Mouse (Mus musculus): ENCODE results near the gene Gm11032. TPM values are rescaled to one million over a fixed set of nuclear protein-coding genes. Genes with fewer than 3 reads are reported as not detected.
A peak's percentile ranks its signal among the peaks of the same experiment; 100 is the strongest.

Gm11032 gene
- total and polyA plus RNA-seq, 2 experiments from 2014 or later = not detected

GRCm38 (mm10) chr11:4604441-4604840, 15.4 kb upstream of the Gm11032 start:
- Histone ChIP-seq H3K9me3 (ENCODE audit: low read length) (no peaks in the 10 kb centered on the region), H3K4me3 (ENCODE audit: low read length) (no peak overlapping the region), H3K9ac (replicated peaks; ENCODE audit: low read length) (no peak overlapping the region), H3K27ac (no peak overlapping the region), H3K4me2 (ENCODE audit: low read depth, low read length) (no peak overlapping the region), H3K27me3 (ENCODE audit: insufficient read depth, low read length) (no peaks in the 10 kb centered on the region), H3K4me1 (ENCODE audit: insufficient read depth, low read length) (no peaks in the 10 kb centered on the region), H3K36me3 (ENCODE audit: insufficient read depth, low read length) (no peaks in the 10 kb centered on the region)
- WGBS = 62% methylated on average over 6 of the region's 6 CpGs
- ATAC-seq (no peak), DNase-seq (ENCODE audit: low spot score) (no peak)
- TF ChIP-seq CTCF (IDR thresholded peaks at IDR 0.05; ENCODE audit: low read depth) = no peak

- WGBS = 48% methylated on average over 7 of the region's 7 CpGs
- no peak overlapping the region for H3K9ac ChIP-seq (replicated peaks; ENCODE audit: low read length)
- no peak overlapping the region for H3K27ac ChIP-seq
- no peaks in the 10 kb centered on the region for H3K27me3 ChIP-seq (ENCODE audit: insufficient read depth, low read length)
- H3K9me3 ChIP-seq (ENCODE audit: low read length) = no peaks in the 10 kb centered on the region
- 0 out of 2 replicates have a peak, but pooled peaks have one; percentile 43 for ATAC-seq
- H3K4me3 ChIP-seq (ENCODE audit: low read length) = no peak overlapping the region
- DNase-seq (ENCODE audit: low spot score) = no peak
- no peak for TF ChIP-seq CTCF (IDR thresholded peaks at IDR 0.05; ENCODE audit: low read depth)
- no peaks in the 10 kb centered on the region for H3K36me3 ChIP-seq (ENCODE audit: insufficient read depth, low read length)
- no peak overlapping the region for H3K4me2 ChIP-seq (ENCODE audit: low read depth, low read length)
- H3K4me1 ChIP-seq (ENCODE audit: insufficient read depth, low read length) = no peaks in the 10 kb centered on the region
Observed at GRCm38 (mm10) chr11:4605414-4605813, 14.5 kb upstream of the Gm11032 start.

GRCm38 (mm10) chr11:4606541-4606940, 13.3 kb upstream of the Gm11032 start:
- Histone ChIP-seq H3K4me3 (ENCODE audit: low read length) (no peak overlapping the region), H3K9me3 (ENCODE audit: low read length) (no peaks in the 10 kb centered on the region), H3K27ac (no peak overlapping the region), H3K4me2 (ENCODE audit: low read depth, low read length) (no peak overlapping the region), H3K9ac (replicated peaks; ENCODE audit: low read length) (no peak overlapping the region), H3K27me3 (ENCODE audit: insufficient read depth, low read length) (no peaks in the 10 kb centered on the region), H3K36me3 (ENCODE audit: insufficient read depth, low read length) (no peaks in the 10 kb centered on the region), H3K4me1 (ENCODE audit: insufficient read depth, low read length) (no peaks in the 10 kb centered on the region)
- TF ChIP-seq CTCF (IDR thresholded peaks at IDR 0.05; ENCODE audit: low read depth) = no peak
- 69% methylated on average over 1 of the region's 1 CpGs for WGBS
- ATAC-seq (no peak), DNase-seq (ENCODE audit: low spot score) (no peak)

- WGBS = 72% methylated on average over 2 of the region's 2 CpGs
- Histone ChIP-seq H3K9me3 (ENCODE audit: low read length) (no peaks in the 10 kb centered on the region), H3K36me3 (ENCODE audit: insufficient read depth, low read length) (no peaks in the 10 kb centered on the region), H3K4me3 (ENCODE audit: low read length) (no peak overlapping the region), H3K4me2 (ENCODE audit: low read depth, low read length) (no peak overlapping the region), H3K4me1 (ENCODE audit: insufficient read depth, low read length) (no peaks in the 10 kb centered on the region), H3K9ac (replicated peaks; ENCODE audit: low read length) (no peak overlapping the region), H3K27ac (no peak overlapping the region), H3K27me3 (ENCODE audit: insufficient read depth, low read length) (no peaks in the 10 kb centered on the region)
- no peak for ATAC-seq
- DNase-seq (ENCODE audit: low spot score) = no peak
- TF ChIP-seq CTCF (IDR thresholded peaks at IDR 0.05; ENCODE audit: low read depth) = no peak
Observed at GRCm38 (mm10) chr11:4611904-4612303, 8.0 kb upstream of the Gm11032 start.

GRCm38 (mm10) chr11:4620501-4621108, 738 bp downstream of the Gm11032 start:
- Histone ChIP-seq H3K27me3 (ENCODE audit: insufficient read depth, low read length) (no peaks in the 10 kb centered on the region), H3K27ac (no peak overlapping the region), H3K4me2 (ENCODE audit: low read depth, low read length) (no peak overlapping the region), H3K9me3 (ENCODE audit: low read length) (no peaks in the 10 kb centered on the region), H3K9ac (replicated peaks; ENCODE audit: low read length) (no peak overlapping the region), H3K36me3 (ENCODE audit: insufficient read depth, low read length) (no peaks in the 10 kb centered on the region), H3K4me1 (ENCODE audit: insufficient read depth, low read length) (no peaks in the 10 kb centered on the region), H3K4me3 (ENCODE audit: low read length) (no peak overlapping the region)
- WGBS = 52% methylated on average over 13 of the region's 13 CpGs
- DNase-seq (ENCODE audit: low spot score) (peak; percentile 30), ATAC-seq (no peak)
- no peak for TF ChIP-seq CTCF (IDR thresholded peaks at IDR 0.05; ENCODE audit: low read depth)

GRCm38 (mm10) chr11:4621866-4622265, 2.0 kb downstream of the Gm11032 start:
- DNase-seq (ENCODE audit: low spot score) = no peak
- no peak for TF ChIP-seq CTCF (IDR thresholded peaks at IDR 0.05; ENCODE audit: low read depth)
- Histone ChIP-seq H3K4me3 (ENCODE audit: low read length) (no peak overlapping the region), H3K9me3 (ENCODE audit: low read length) (no peaks in the 10 kb centered on the region), H3K27me3 (ENCODE audit: insufficient read depth, low read length) (no peaks in the 10 kb centered on the region), H3K4me1 (ENCODE audit: insufficient read depth, low read length) (no peaks in the 10 kb centered on the region), H3K36me3 (ENCODE audit: insufficient read depth, low read length) (no peaks in the 10 kb centered on the region), H3K4me2 (ENCODE audit: low read depth, low read length) (no peak overlapping the region), H3K27ac (no peak overlapping the region), H3K9ac (replicated peaks; ENCODE audit: low read length) (no peak overlapping the region)
- no peak for ATAC-seq
- WGBS = 67% methylated on average over 4 of the region's 4 CpGs

- no peak overlapping the region for H3K4me2 ChIP-seq (ENCODE audit: low read depth, low read length)
- no peaks in the 10 kb centered on the region for H3K9me3 ChIP-seq (ENCODE audit: low read length)
- H3K27ac ChIP-seq = no peak overlapping the region
- H3K27me3 ChIP-seq (ENCODE audit: insufficient read depth, low read length) = no peaks in the 10 kb centered on the region
- DNase-seq (ENCODE audit: low spot score) (no peak), ATAC-seq (no peak)
- H3K36me3 ChIP-seq (ENCODE audit: insufficient read depth, low read length) = no peaks in the 10 kb centered on the region
- no peaks in the 10 kb centered on the region for H3K4me1 ChIP-seq (ENCODE audit: insufficient read depth, low read length)
- WGBS = 68% methylated on average over 7 of the region's 7 CpGs
- H3K9ac ChIP-seq (replicated peaks; ENCODE audit: low read length) = no peak overlapping the region
- no peak overlapping the region for H3K4me3 ChIP-seq (ENCODE audit: low read length)
- TF ChIP-seq CTCF (IDR thresholded peaks at IDR 0.05; ENCODE audit: low read depth) = no peak
Observed at GRCm38 (mm10) chr11:4622442-4622986, 2.6 kb downstream of the Gm11032 start.
